ENCODE assay signal across 16 mouse cellular contexts in the genomic region with DNA sequence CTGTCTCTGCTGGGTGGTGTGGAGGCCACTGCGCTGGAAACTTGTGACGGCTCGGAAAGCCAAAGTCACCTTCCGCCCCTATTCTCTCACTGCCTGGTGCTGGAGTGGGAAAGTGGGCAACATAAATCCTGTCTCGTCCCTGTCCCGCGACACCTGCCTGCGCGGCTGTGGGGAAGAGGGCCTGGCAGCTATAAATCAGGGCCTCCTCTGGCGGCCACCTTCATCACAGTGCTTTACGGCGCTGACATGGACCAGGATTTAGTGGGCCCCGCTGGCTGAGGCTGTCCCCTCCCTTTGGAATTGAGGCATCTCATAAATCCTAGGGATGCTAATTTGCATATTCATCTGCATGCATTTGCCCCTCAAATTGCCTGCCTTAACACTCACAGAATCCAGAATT.
"Had no signal": no experiment of that assay in that cellular context is flagged by ENCODE, and none has a peak within 500 bp of the region (broad histone marks: within the 10 kb centered on the region; RNA-seq: fewer than 3 reads in every experiment).

No protein-coding gene starts in this region.

- H3K27me3 ChIP-seq: limb, embryonic 12.5 days; lung, embryonic 15.5 days; midbrain, embryonic 13.5 days; stomach, embryonic 15.5 days had no signal

- H3K9ac ChIP-seq: limb, embryonic 12.5 days; liver, embryonic 13.5 days; liver, postnatal 0 days; lung, embryonic 15.5 days; midbrain, embryonic 13.5 days; stomach, embryonic 15.5 days had no signal

- H3K4me3 ChIP-seq: limb, embryonic 12.5 days; liver, embryonic 13.5 days; lung, embryonic 15.5 days; midbrain, embryonic 13.5 days; stomach, embryonic 15.5 days had no signal

- H3K27ac ChIP-seq: kidney, postnatal 0 days; limb, embryonic 12.5 days; liver, embryonic 13.5 days; lung, embryonic 15.5 days; midbrain, embryonic 13.5 days; stomach, embryonic 15.5 days had no signal

- H3K9me3 ChIP-seq: limb, embryonic 12.5 days; liver, embryonic 13.5 days; lung, embryonic 15.5 days; midbrain, embryonic 13.5 days; stomach, embryonic 15.5 days had no signal

- H3K36me3 ChIP-seq: limb, embryonic 12.5 days; liver, embryonic 13.5 days; lung, embryonic 15.5 days; midbrain, embryonic 13.5 days; stomach, embryonic 15.5 days had no signal

- H3K4me2 ChIP-seq: limb, embryonic 12.5 days; liver, embryonic 13.5 days; lung, embryonic 15.5 days; midbrain, embryonic 13.5 days; stomach, embryonic 15.5 days had no signal

- H3K4me1 ChIP-seq: liver, embryonic 13.5 days; midbrain, embryonic 13.5 days had no signal

- ATAC-seq: liver, postnatal 0 days; midbrain, embryonic 13.5 days had no signal

- DNase-seq: kidney, adult 11 months; kidney, adult 9 months; kidney, postnatal 36 days; layer of hippocampus, adult 9-11 months; layer of hippocampus, postnatal 36 days; liver; liver, embryonic 13.5 days; liver, postnatal 0 days; retina, postnatal 1 day; thymus, adult 2 months; thymus, postnatal 25 days had no signal
